In genomic region chr12:117136472-117137010, GRCm38 (mm10) we compare ENCODE assay signal across 19 mouse cellular contexts.
DNase-seq lines count a peak whose midpoint lies in the region; ATAC-seq lines count a peak whose summit lies in the region.
"Had no signal": no experiment of that assay in that cellular context is flagged by ENCODE, and none has a peak within 500 bp of the region (broad histone marks: within the 10 kb centered on the region; RNA-seq: fewer than 3 reads in every experiment).

No protein-coding gene starts in this region.

- H3K4me1 ChIP-seq in hindbrain, embryonic 13.5 days (replicated peaks) = peaks cover 7% of the 10 kb centered on the region; the same call in 1 of the 2 replicates
- H3K4me1 ChIP-seq in hindbrain, embryonic 12.5 days = no peaks in the 10 kb centered on the region
- H3K4me1 ChIP-seq: lung, embryonic 15.5 days; neural tube, embryonic 12.5 days had no signal

- 62% methylated on average over 5 of the region's 5 CpGs for WGBS in hindbrain, embryonic 13.5 days
- 72% methylated on average over 5 of the region's 5 CpGs for WGBS in hindbrain, embryonic 12.5 days

- no peak overlapping the region for H3K4me3 ChIP-seq in hindbrain, embryonic 13.5 days
- no peak overlapping the region for H3K4me3 ChIP-seq in hindbrain, embryonic 12.5 days
- H3K4me3 ChIP-seq: forebrain, embryonic 10.5 days; lung, embryonic 15.5 days; neural tube, embryonic 12.5 days had no signal

- no peaks in the 10 kb centered on the region for H3K36me3 ChIP-seq in hindbrain, embryonic 13.5 days
- H3K36me3 ChIP-seq in hindbrain, embryonic 12.5 days = no peaks in the 10 kb centered on the region
- H3K36me3 ChIP-seq: forebrain, embryonic 10.5 days; lung, embryonic 15.5 days; neural tube, embryonic 12.5 days had no signal

- ATAC-seq in cerebellum, adult (ENCODE audit: insufficient number of reproducible peaks, low FRiP score, low TSS enrichment) = peak; percentile 49
- 0 out of 2 replicates have a peak, but pooled peaks have one; percentile 37 for ATAC-seq in hindbrain, embryonic 13.5 days (ENCODE audit: low FRiP score)
- no peak for ATAC-seq in hindbrain, embryonic 12.5 days (ENCODE audit: low FRiP score)

- H3K27ac ChIP-seq in hindbrain, embryonic 13.5 days = no peak overlapping the region
- H3K27ac ChIP-seq in hindbrain, embryonic 12.5 days = no peak overlapping the region
- H3K27ac ChIP-seq: forebrain, embryonic 10.5 days; liver, embryonic 14.5 days; lung, embryonic 15.5 days; neural tube, embryonic 12.5 days had no signal

- no peak overlapping the region for H3K9ac ChIP-seq in hindbrain, embryonic 13.5 days
- H3K9ac ChIP-seq in hindbrain, embryonic 12.5 days = no peak overlapping the region
- H3K9ac ChIP-seq: liver, embryonic 14.5 days; lung, embryonic 15.5 days; neural tube, embryonic 12.5 days had no signal

- no peak overlapping the region for H3K4me2 ChIP-seq in hindbrain, embryonic 13.5 days
- H3K4me2 ChIP-seq in hindbrain, embryonic 12.5 days (replicated peaks) = no peak overlapping the region
- H3K4me2 ChIP-seq: heart, embryonic 11.5 days; lung, embryonic 15.5 days; neural tube, embryonic 12.5 days had no signal

- H3K9me3 ChIP-seq in hindbrain, embryonic 13.5 days = no peaks in the 10 kb centered on the region
- H3K9me3 ChIP-seq in hindbrain, embryonic 12.5 days (replicated peaks) = no peaks in the 10 kb centered on the region
- H3K9me3 ChIP-seq: forebrain, embryonic 10.5 days; lung, embryonic 15.5 days; neural tube, embryonic 12.5 days had no signal

- H3K27me3 ChIP-seq in hindbrain, embryonic 13.5 days = 0 out of 2 replicates have a peak, but pooled peaks cover 3% of the 10 kb centered on the region
- H3K27me3 ChIP-seq in hindbrain, embryonic 12.5 days = peaks cover 2% of the 10 kb centered on the region; the same call in 1 of the 2 replicates
- H3K27me3 ChIP-seq: lung, embryonic 15.5 days; neural tube, embryonic 12.5 days had no signal

- no peak for DNase-seq in cerebellum, postnatal 4 days (ENCODE audit: low spot score in 2 of 2)
- DNase-seq in cerebellum, adult 11-12 months = peak; percentile 54
- DNase-seq in cerebellum, postnatal 36 days = peak; percentile 17 to 24
- DNase-seq in adrenal gland, postnatal 25 days = no peak
- DNase-seq in layer of hippocampus, postnatal 10 days (ENCODE audit: low spot score in 2 of 2) = no peak
- DNase-seq: adrenal gland, adult 2 months; kidney, adult 9 months; kidney, postnatal 36 days; lung, postnatal 4 days; spleen, adult 18-20 months; thymus, postnatal 36 days had no signal

Comparison
In these comparisons a context has a peak if more than half of its experiments do, and no peak if none do; other contexts are left out.
1. DNase-seq: peak in cerebellum, adult 11-12 months (single experiment) and cerebellum, postnatal 36 days (2 of 2); none in cerebellum, postnatal 4 days (0 of 2), adrenal gland, postnatal 25 days (single experiment) and layer of hippocampus, postnatal 10 days (0 of 2).